Mouse (Mus musculus) hindbrain, embryonic 16.5 days (tissue): ENCODE measurements around the gene Ogfod2. TPM values are rescaled to one million over a fixed set of nuclear protein-coding genes. Genes with fewer than 3 reads are reported as not detected.

Source experiments
- ATAC-seq: fragments of 200-750 bp; cut with Nextera tagmentation; 2 replicates; pipeline ENCODE4 v1.8.0; 2017; ENCODE audit warnings: moderate TSS enrichment, moderate library complexity
- H3K27ac ChIP-seq: fragments of 300-500 bp; sonication (generic); 2 replicates; pipeline ENCODE4 v1.5.1; 2014; ENCODE audit warnings: low read depth, mild to moderate bottlenecking, control low read depth, low read length, moderate library complexity
- H3K27me3 ChIP-seq: fragments of 300-500 bp; sonication (generic); replicated peaks from 2 replicates; pipeline ENCODE4 v1.6.1; 2014; ENCODE audit warnings: low read length; ENCODE audit not compliant: control insufficient read depth, insufficient read depth
- H3K36me3 ChIP-seq: fragments of 300-500 bp; sonication (generic); 2 replicates; pipeline ENCODE4 v1.6.1; 2014; ENCODE audit warnings: mild to moderate bottlenecking, low read length, moderate library complexity, mixed read lengths; ENCODE audit not compliant: control insufficient read depth, insufficient read depth
- H3K4me1 ChIP-seq: fragments of 300-500 bp; sonication (generic); 2 replicates; pipeline ENCODE4 v1.6.1; 2014; ENCODE audit warnings: low read depth, low read length; ENCODE audit not compliant: control insufficient read depth, insufficient read depth
- H3K4me2 ChIP-seq: fragments of 300-500 bp; sonication (generic); 2 replicates; pipeline ENCODE4 v1.6.1; 2014; ENCODE audit warnings: mild to moderate bottlenecking, low read length, control low read depth, moderate library complexity
- H3K4me3 ChIP-seq: fragments of 300-500 bp; sonication (generic); 2 replicates; pipeline ENCODE4 v1.5.1; 2014; ENCODE audit warnings: mild to moderate bottlenecking, low read length, control low read depth, moderate library complexity
- H3K9ac ChIP-seq: fragments of 300-500 bp; sonication (generic); 2 replicates; pipeline ENCODE4 v1.6.1; 2014; ENCODE audit warnings: low read depth, mild to moderate bottlenecking, control low read depth, low read length, moderate library complexity
- H3K9me3 ChIP-seq: fragments of 300-500 bp; sonication (generic); 2 replicates; pipeline ENCODE4 v1.6.1; 2014; ENCODE audit warnings: mild to moderate bottlenecking, low read length, moderate library complexity; ENCODE audit not compliant: control insufficient read depth
- WGBS: fragments of 180-500 bp; shearing (Covaris S2); extraction: QIAGEN DNeasy Blood & Tissue Kit; methylation state at CpG from one replicate; pipeline ENCODE4 v1.1.7; 2014; 5-methylcytosine and 5-hydroxymethylcytosine counted together
- polyA plus RNA-seq: library from polyadenylated mRNA; unstranded; fragments of >200 nt; fragmentation: Nextera tagmentation; extraction: Ambion mirVana; gene quantifications from 2 replicates; pipeline ENCODE4 v1.2.1, GENCODE M21; 2015

Ogfod2 gene
- polyA plus RNA-seq, 1 experiment from 2014 or later, result 44.2 TPM

GRCm38 (mm10) chr5:124078794-124079416 is 33.2 kb upstream of the Ogfod2 start:
- H3K27ac ChIP-seq, result peak overlapping the region; percentile 69
- H3K9me3 ChIP-seq, result no peaks in the 10 kb centered on the region
- 37% methylated on average over 9 of the region's 9 CpGs for WGBS
- no peaks in the 10 kb centered on the region for H3K27me3 ChIP-seq
- ATAC-seq, result peak; percentile 90
- peaks cover 2% of the 10 kb centered on the region; the same call in 1 of the 2 replicates for H3K4me1 ChIP-seq
- no peak overlapping the region for H3K4me3 ChIP-seq
- H3K4me2 ChIP-seq, result peak overlapping the region; percentile 24
- H3K36me3 ChIP-seq, result 0 out of 2 replicates have a peak, but pooled peaks cover 2% of the 10 kb centered on the region
- H3K9ac ChIP-seq, result no peak overlapping the region

- no peaks in the 10 kb centered on the region; the same call in none of the 2 replicates for H3K4me1 ChIP-seq
- no peak overlapping the region for H3K27ac ChIP-seq
- H3K4me2 ChIP-seq, result no peak overlapping the region
- no peaks in the 10 kb centered on the region for H3K27me3 ChIP-seq
- WGBS, result 94% methylated on average over 17 of the region's 17 CpGs
- H3K9me3 ChIP-seq, result no peaks in the 10 kb centered on the region
- ATAC-seq, result no peak
- no peak overlapping the region for H3K9ac ChIP-seq
- 0 out of 2 replicates have a peak, but pooled peaks cover 2% of the 10 kb centered on the region for H3K36me3 ChIP-seq
- no peak overlapping the region for H3K4me3 ChIP-seq
Measured at GRCm38 (mm10) chr5:124079880-124080279, 32.2 kb upstream of the Ogfod2 start.

GRCm38 (mm10) chr5:124082447-124082846 is 29.6 kb upstream of the Ogfod2 start:
- H3K9me3 ChIP-seq, result no peaks in the 10 kb centered on the region
- H3K9ac ChIP-seq, result no peak overlapping the region
- no peaks in the 10 kb centered on the region for H3K36me3 ChIP-seq
- H3K4me3 ChIP-seq, result no peak overlapping the region
- no peaks in the 10 kb centered on the region for H3K27me3 ChIP-seq
- H3K4me2 ChIP-seq, result no peak overlapping the region
- no peaks in the 10 kb centered on the region; the same call in none of the 2 replicates for H3K4me1 ChIP-seq
- ATAC-seq, result no peak
- H3K27ac ChIP-seq, result no peak overlapping the region
- 88% methylated on average over 10 of the region's 10 CpGs for WGBS

- Histone ChIP-seq H3K27ac (no peak overlapping the region), H3K9me3 (no peaks in the 10 kb centered on the region), H3K27me3 (no peaks in the 10 kb centered on the region), H3K4me3 (no peak overlapping the region), H3K4me1 (no peaks in the 10 kb centered on the region; the same call in none of the 2 replicates), H3K9ac (no peak overlapping the region), H3K36me3 (no peaks in the 10 kb centered on the region), H3K4me2 (no peak overlapping the region)
- WGBS, result 87% methylated on average over 17 of the region's 17 CpGs
- no peak for ATAC-seq
Measured at GRCm38 (mm10) chr5:124082941-124083688, 29.0 kb upstream of the Ogfod2 start.

- no peak for ATAC-seq
- Histone ChIP-seq H3K9ac (no peak overlapping the region), H3K4me2 (no peak overlapping the region), H3K9me3 (no peaks in the 10 kb centered on the region), H3K36me3 (peaks cover 6% of the 10 kb centered on the region; the same call in 1 of the 2 replicates), H3K27ac (no peak overlapping the region), H3K4me1 (no peaks in the 10 kb centered on the region; the same call in none of the 2 replicates), H3K27me3 (no peaks in the 10 kb centered on the region), H3K4me3 (no peak overlapping the region)
- WGBS, result 85% methylated on average over 14 of the region's 14 CpGs
Measured at GRCm38 (mm10) chr5:124083850-124084587, 28.1 kb upstream of the Ogfod2 start.

GRCm38 (mm10) chr5:124084588-124085173 is 27.4 kb upstream of the Ogfod2 start:
- H3K4me2 ChIP-seq, result no peak overlapping the region
- no peaks in the 10 kb centered on the region; the same call in none of the 2 replicates for H3K4me1 ChIP-seq
- H3K27ac ChIP-seq, result no peak overlapping the region
- no peaks in the 10 kb centered on the region for H3K27me3 ChIP-seq
- H3K36me3 ChIP-seq, result peaks cover 9% of the 10 kb centered on the region; the same call in 1 of the 2 replicates
- no peak overlapping the region for H3K4me3 ChIP-seq
- peak; percentile 72 for ATAC-seq
- H3K9me3 ChIP-seq, result no peaks in the 10 kb centered on the region
- 41% methylated on average over 11 of the region's 11 CpGs for WGBS
- no peak overlapping the region for H3K9ac ChIP-seq

GRCm38 (mm10) chr5:124085513-124085912 is 26.6 kb upstream of the Ogfod2 start:
- Histone ChIP-seq H3K4me3 (no peak overlapping the region), H3K4me1 (no peaks in the 10 kb centered on the region; the same call in none of the 2 replicates), H3K36me3 (peaks cover 9% of the 10 kb centered on the region; the same call in 1 of the 2 replicates), H3K9me3 (no peaks in the 10 kb centered on the region), H3K27me3 (no peaks in the 10 kb centered on the region), H3K4me2 (no peak overlapping the region), H3K9ac (no peak overlapping the region), H3K27ac (no peak overlapping the region)
- 78% methylated on average over 3 of the region's 3 CpGs for WGBS
- no peak for ATAC-seq

GRCm38 (mm10) chr5:124086876-124087275 is 25.2 kb upstream of the Ogfod2 start:
- no peaks in the 10 kb centered on the region for H3K27me3 ChIP-seq
- no peak overlapping the region for H3K4me3 ChIP-seq
- H3K4me1 ChIP-seq, result no peaks in the 10 kb centered on the region; the same call in none of the 2 replicates
- ATAC-seq, result no peak
- peaks cover 9% of the 10 kb centered on the region; the same call in 1 of the 2 replicates for H3K36me3 ChIP-seq
- H3K4me2 ChIP-seq, result no peak overlapping the region
- H3K9ac ChIP-seq, result no peak overlapping the region
- 90% methylated on average over 4 of the region's 4 CpGs for WGBS
- H3K9me3 ChIP-seq, result no peaks in the 10 kb centered on the region
- no peak overlapping the region for H3K27ac ChIP-seq
